Mouse (Mus musculus): ENCODE measurements around the gene Bloc1s4. TPM values are rescaled to one million over a fixed set of nuclear protein-coding genes. Genes with fewer than 3 reads are reported as not detected.

Bloc1s4 gene
- polyA plus RNA-seq, 1 experiment from 2014 or later, result 26.0 TPM

GRCm38 (mm10) chr5:36731901-36732652 is 16.4 kb downstream of the Bloc1s4 start:
- ATAC-seq, result no peak
- H3K4me1 ChIP-seq (ENCODE audit: control insufficient read depth, insufficient read depth, low read depth, low read length), result no peaks in the 10 kb centered on the region
- no peak overlapping the region for H3K27ac ChIP-seq (ENCODE audit: low read depth, low read length)
- H3K9ac ChIP-seq (ENCODE audit: low read depth, low read length), result no peak overlapping the region
- 80% methylated on average over 7 of the region's 7 CpGs for WGBS
- no peak overlapping the region for H3K4me2 ChIP-seq (ENCODE audit: low read length)
- no peaks in the 10 kb centered on the region for H3K27me3 ChIP-seq (replicated peaks; ENCODE audit: control insufficient read depth, insufficient read depth, low read length)
- H3K4me3 ChIP-seq (ENCODE audit: low read length), result no peak overlapping the region
- no peaks in the 10 kb centered on the region for H3K36me3 ChIP-seq (ENCODE audit: control insufficient read depth, insufficient read depth, low read length)
- H3K9me3 ChIP-seq (ENCODE audit: control insufficient read depth, low read length), result no peaks in the 10 kb centered on the region

GRCm38 (mm10) chr5:36730689-36731088 is 17.8 kb downstream of the Bloc1s4 start:
- H3K9me3 ChIP-seq (ENCODE audit: control insufficient read depth, low read length), result no peaks in the 10 kb centered on the region
- ATAC-seq, result no peak
- WGBS, result 42% methylated on average over 3 of the region's 3 CpGs

GRCm38 (mm10) chr5:36729923-36730322 is 18.5 kb downstream of the Bloc1s4 start:
- 100% methylated on average over 2 of the region's 2 CpGs for WGBS
- no peaks in the 10 kb centered on the region for H3K27me3 ChIP-seq (replicated peaks; ENCODE audit: control insufficient read depth, insufficient read depth, low read length)
- H3K36me3 ChIP-seq (ENCODE audit: control insufficient read depth, insufficient read depth, low read length), result no peaks in the 10 kb centered on the region
- no peak for ATAC-seq
- H3K9ac ChIP-seq (ENCODE audit: low read depth, low read length), result no peak overlapping the region
- no peak overlapping the region for H3K4me3 ChIP-seq (ENCODE audit: low read length)
- H3K4me1 ChIP-seq (ENCODE audit: control insufficient read depth, insufficient read depth, low read depth, low read length), result no peaks in the 10 kb centered on the region
- H3K27ac ChIP-seq (ENCODE audit: low read depth, low read length), result no peak overlapping the region
- no peak overlapping the region for H3K4me2 ChIP-seq (ENCODE audit: low read length)
- no peaks in the 10 kb centered on the region for H3K9me3 ChIP-seq (ENCODE audit: control insufficient read depth, low read length)

More at GRCm38 (mm10) chr5:36730689-36731088, 17.8 kb downstream of the Bloc1s4 start:
- no peak overlapping the region for H3K9ac ChIP-seq (ENCODE audit: low read depth, low read length)
- H3K27me3 ChIP-seq (replicated peaks; ENCODE audit: control insufficient read depth, insufficient read depth, low read length), result no peaks in the 10 kb centered on the region
- H3K27ac ChIP-seq (ENCODE audit: low read depth, low read length), result no peak overlapping the region
- no peaks in the 10 kb centered on the region for H3K4me1 ChIP-seq (ENCODE audit: control insufficient read depth, insufficient read depth, low read depth, low read length)
- H3K4me2 ChIP-seq (ENCODE audit: low read length), result no peak overlapping the region
- no peaks in the 10 kb centered on the region for H3K36me3 ChIP-seq (ENCODE audit: control insufficient read depth, insufficient read depth, low read length)
- H3K4me3 ChIP-seq (ENCODE audit: low read length), result no peak overlapping the region

- H3K9ac ChIP-seq (ENCODE audit: low read depth, low read length), result no peak overlapping the region
- H3K36me3 ChIP-seq (ENCODE audit: control insufficient read depth, insufficient read depth, low read length), result no peaks in the 10 kb centered on the region
- H3K4me1 ChIP-seq (ENCODE audit: control insufficient read depth, insufficient read depth, low read depth, low read length), result no peaks in the 10 kb centered on the region
- no peak for ATAC-seq
- H3K4me3 ChIP-seq (ENCODE audit: low read length), result no peak overlapping the region
- H3K4me2 ChIP-seq (ENCODE audit: low read length), result no peak overlapping the region
- no peaks in the 10 kb centered on the region for H3K27me3 ChIP-seq (replicated peaks; ENCODE audit: control insufficient read depth, insufficient read depth, low read length)
- H3K27ac ChIP-seq (ENCODE audit: low read depth, low read length), result no peak overlapping the region
- no peaks in the 10 kb centered on the region for H3K9me3 ChIP-seq (ENCODE audit: control insufficient read depth, low read length)
- WGBS, result 86% methylated on average over 4 of the region's 4 CpGs
Observed at GRCm38 (mm10) chr5:36729086-36729473, 19.4 kb downstream of the Bloc1s4 start.

- H3K9ac ChIP-seq (ENCODE audit: low read depth, low read length), result no peak overlapping the region
- H3K4me1 ChIP-seq (ENCODE audit: control insufficient read depth, insufficient read depth, low read depth, low read length), result no peaks in the 10 kb centered on the region
- no peaks in the 10 kb centered on the region for H3K27me3 ChIP-seq (replicated peaks; ENCODE audit: control insufficient read depth, insufficient read depth, low read length)
- no peak overlapping the region for H3K27ac ChIP-seq (ENCODE audit: low read depth, low read length)
- WGBS, result 82% methylated on average over 8 of the region's 8 CpGs
- no peak overlapping the region for H3K4me2 ChIP-seq (ENCODE audit: low read length)
- no peak for ATAC-seq
- no peaks in the 10 kb centered on the region for H3K36me3 ChIP-seq (ENCODE audit: control insufficient read depth, insufficient read depth, low read length)
- no peaks in the 10 kb centered on the region for H3K9me3 ChIP-seq (ENCODE audit: control insufficient read depth, low read length)
- H3K4me3 ChIP-seq (ENCODE audit: low read length), result no peak overlapping the region
Observed at GRCm38 (mm10) chr5:36728403-36729085, 19.9 kb downstream of the Bloc1s4 start.

- H3K36me3 ChIP-seq (ENCODE audit: control insufficient read depth, insufficient read depth, low read length), result no peaks in the 10 kb centered on the region
- no peak overlapping the region for H3K4me3 ChIP-seq (ENCODE audit: low read length)
- ATAC-seq, result no peak
- H3K9ac ChIP-seq (ENCODE audit: low read depth, low read length), result no peak overlapping the region
- H3K27me3 ChIP-seq (replicated peaks; ENCODE audit: control insufficient read depth, insufficient read depth, low read length), result no peaks in the 10 kb centered on the region
- H3K9me3 ChIP-seq (ENCODE audit: control insufficient read depth, low read length), result no peaks in the 10 kb centered on the region
- H3K27ac ChIP-seq (ENCODE audit: low read depth, low read length), result no peak overlapping the region
- WGBS, result 74% methylated on average over 7 of the region's 7 CpGs
- H3K4me1 ChIP-seq (ENCODE audit: control insufficient read depth, insufficient read depth, low read depth, low read length), result no peaks in the 10 kb centered on the region
- H3K4me2 ChIP-seq (ENCODE audit: low read length), result no peak overlapping the region
Observed at GRCm38 (mm10) chr5:36727776-36728175, 20.7 kb downstream of the Bloc1s4 start.

- Histone ChIP-seq H3K36me3 (ENCODE audit: control insufficient read depth, insufficient read depth, low read length) (no peaks in the 10 kb centered on the region), H3K4me1 (ENCODE audit: control insufficient read depth, insufficient read depth, low read depth, low read length) (no peaks in the 10 kb centered on the region), H3K4me2 (ENCODE audit: low read length) (no peak overlapping the region), H3K4me3 (ENCODE audit: low read length) (no peak overlapping the region), H3K9ac (ENCODE audit: low read depth, low read length) (no peak overlapping the region), H3K27ac (ENCODE audit: low read depth, low read length) (no peak overlapping the region), H3K27me3 (replicated peaks; ENCODE audit: control insufficient read depth, insufficient read depth, low read length) (no peaks in the 10 kb centered on the region), H3K9me3 (ENCODE audit: control insufficient read depth, low read length) (no peaks in the 10 kb centered on the region)
- ATAC-seq, result no peak
- 77% methylated on average over 2 of the region's 2 CpGs for WGBS
Observed at GRCm38 (mm10) chr5:36727136-36727535, 21.3 kb downstream of the Bloc1s4 start.

- Histone ChIP-seq H3K36me3 (ENCODE audit: control insufficient read depth, insufficient read depth, low read length) (no peaks in the 10 kb centered on the region), H3K4me2 (ENCODE audit: low read length) (no peak overlapping the region), H3K4me1 (ENCODE audit: control insufficient read depth, insufficient read depth, low read depth, low read length) (no peaks in the 10 kb centered on the region), H3K9ac (ENCODE audit: low read depth, low read length) (no peak overlapping the region), H3K27me3 (replicated peaks; ENCODE audit: control insufficient read depth, insufficient read depth, low read length) (no peaks in the 10 kb centered on the region), H3K9me3 (ENCODE audit: control insufficient read depth, low read length) (no peaks in the 10 kb centered on the region), H3K27ac (ENCODE audit: low read depth, low read length) (no peak overlapping the region), H3K4me3 (ENCODE audit: low read length) (no peak overlapping the region)
- no peak for ATAC-seq
- WGBS, result 79% methylated on average over 9 of the region's 9 CpGs
Observed at GRCm38 (mm10) chr5:36726387-36726801, 22.1 kb downstream of the Bloc1s4 start.

- 62% methylated on average over 12 of the region's 12 CpGs for WGBS
- no peak for ATAC-seq
Observed at GRCm38 (mm10) chr5:36725861-36726260, 22.6 kb downstream of the Bloc1s4 start.

More at GRCm38 (mm10) chr5:36725861-36726260, 22.6 kb downstream of the Bloc1s4 start:
- Histone ChIP-seq H3K9ac (ENCODE audit: low read depth, low read length) (no peak overlapping the region), H3K9me3 (ENCODE audit: control insufficient read depth, low read length) (no peaks in the 10 kb centered on the region), H3K27me3 (replicated peaks; ENCODE audit: control insufficient read depth, insufficient read depth, low read length) (no peaks in the 10 kb centered on the region), H3K4me3 (ENCODE audit: low read length) (no peak overlapping the region), H3K27ac (ENCODE audit: low read depth, low read length) (no peak overlapping the region), H3K4me1 (ENCODE audit: control insufficient read depth, insufficient read depth, low read depth, low read length) (no peaks in the 10 kb centered on the region), H3K36me3 (ENCODE audit: control insufficient read depth, insufficient read depth, low read length) (no peaks in the 10 kb centered on the region), H3K4me2 (ENCODE audit: low read length) (no peak overlapping the region)

All from hindbrain, embryonic 16.5 days (tissue).